12 mouse cellular contexts compared by ENCODE assay signal in genomic region chr13:54884709-54885460, GRCm38 (mm10).
DNase-seq lines count a peak whose midpoint lies in the region; ATAC-seq lines count a peak whose summit lies in the region.
"Had no signal": no experiment of that assay in that cellular context is flagged by ENCODE, and none has a peak within 500 bp of the region (broad histone marks: within the 10 kb centered on the region; RNA-seq: fewer than 3 reads in every experiment).

No protein-coding gene starts in this region.

- H3K4me2 ChIP-seq in neural tube, embryonic 11.5 days (ENCODE audit: low read depth): no peak overlapping the region
- no peak overlapping the region for H3K4me2 ChIP-seq in neural tube, embryonic 15.5 days
- no peak overlapping the region for H3K4me2 ChIP-seq in midbrain, embryonic 15.5 days
- H3K4me2 ChIP-seq: liver, embryonic 15.5 days had no signal

- no peaks in the 10 kb centered on the region for H3K36me3 ChIP-seq in neural tube, embryonic 11.5 days (ENCODE audit: control insufficient read depth, insufficient read depth, low read length)
- H3K36me3 ChIP-seq in neural tube, embryonic 15.5 days: no peaks in the 10 kb centered on the region
- H3K36me3 ChIP-seq in hindbrain, embryonic 10.5 days: no peaks in the 10 kb centered on the region
- no peaks in the 10 kb centered on the region for H3K36me3 ChIP-seq in midbrain, embryonic 15.5 days (replicated peaks)
- H3K36me3 ChIP-seq: liver, embryonic 15.5 days had no signal

- H3K27ac ChIP-seq in neural tube, embryonic 11.5 days (ENCODE audit: low read depth, low read length): no peak overlapping the region
- no peak overlapping the region for H3K27ac ChIP-seq in neural tube, embryonic 15.5 days (replicated peaks)
- H3K27ac ChIP-seq in hindbrain, embryonic 10.5 days: peak overlapping the region; percentile 50
- peak overlapping the region; percentile 74 for H3K27ac ChIP-seq in midbrain, embryonic 15.5 days
- H3K27ac ChIP-seq: liver, embryonic 15.5 days had no signal

- H3K9me3 ChIP-seq in neural tube, embryonic 11.5 days (ENCODE audit: control insufficient read depth, low read length): no peaks in the 10 kb centered on the region
- H3K9me3 ChIP-seq in neural tube, embryonic 15.5 days (replicated peaks): no peaks in the 10 kb centered on the region
- H3K9me3 ChIP-seq in hindbrain, embryonic 10.5 days: no peaks in the 10 kb centered on the region
- H3K9me3 ChIP-seq in midbrain, embryonic 15.5 days: no peaks in the 10 kb centered on the region
- H3K9me3 ChIP-seq: liver, embryonic 15.5 days had no signal

- H3K4me3 ChIP-seq in neural tube, embryonic 11.5 days (ENCODE audit: low read depth, low read length): no peak overlapping the region
- H3K4me3 ChIP-seq in neural tube, embryonic 15.5 days (replicated peaks): no peak overlapping the region
- H3K4me3 ChIP-seq in hindbrain, embryonic 10.5 days: no peak overlapping the region
- H3K4me3 ChIP-seq in midbrain, embryonic 15.5 days: no peak overlapping the region
- H3K4me3 ChIP-seq: liver, embryonic 15.5 days had no signal

- no peaks in the 10 kb centered on the region for H3K27me3 ChIP-seq in neural tube, embryonic 11.5 days (ENCODE audit: control insufficient read depth, insufficient read depth, low read length)
- no peaks in the 10 kb centered on the region for H3K27me3 ChIP-seq in neural tube, embryonic 15.5 days (replicated peaks)
- H3K27me3 ChIP-seq in hindbrain, embryonic 10.5 days (ENCODE audit: insufficient read depth, poor library complexity, severe bottlenecking): peaks cover 31% of the 10 kb centered on the region
- H3K27me3 ChIP-seq in midbrain, embryonic 15.5 days (replicated peaks): no peaks in the 10 kb centered on the region

- WGBS in neural tube, embryonic 11.5 days: 53% methylated on average over 14 of the region's 14 CpGs
- 25% methylated on average over 14 of the region's 14 CpGs for WGBS in neural tube, embryonic 15.5 days
- 66% methylated on average over 14 of the region's 14 CpGs for WGBS in hindbrain, embryonic 10.5 days
- 32% methylated on average over 14 of the region's 14 CpGs for whole genome bisulfite sequencing in midbrain, embryonic 15.5 days

- peak; percentile 36 for DNase-seq in neural tube, embryonic 11.5 days (ENCODE audit: low spot score)
- DNase-seq in cerebellum, adult 9-11 months: peak; percentile 77
- no peak for DNase-seq in hindbrain, embryonic 10.5 days (ENCODE audit: low spot score)
- DNase-seq in gastrocnemius, adult 8-10 months (ENCODE audit: low spot score in 2 of 2): no peak
- no peak for DNase-seq in thymus, postnatal 14 days
- DNase-seq: gastrocnemius, postnatal 36 days; thymus, adult 2 months had no signal

- peaks cover 9% of the 10 kb centered on the region; the same call in 1 of the 2 replicates for H3K4me1 ChIP-seq in neural tube, embryonic 11.5 days (ENCODE audit: control insufficient read depth, insufficient read depth, low read length)
- peaks cover 45% of the 10 kb centered on the region for H3K4me1 ChIP-seq in neural tube, embryonic 15.5 days
- H3K4me1 ChIP-seq in hindbrain, embryonic 10.5 days (replicated peaks): peaks cover 52% of the 10 kb centered on the region
- peaks cover 59% of the 10 kb centered on the region for H3K4me1 ChIP-seq in midbrain, embryonic 15.5 days
- H3K4me1 ChIP-seq: liver, embryonic 15.5 days had no signal

- peak; percentile 50; the same call in 1 of the 2 replicates for ATAC-seq in neural tube, embryonic 11.5 days (ENCODE audit: insufficient read depth, low FRiP score, low TSS enrichment)
- no peak for ATAC-seq in neural tube, embryonic 15.5 days (ENCODE audit: low FRiP score)
- ATAC-seq in midbrain, embryonic 15.5 days (replicated peaks): no peak; the same call in 1 of the 2 replicates
- ATAC-seq in CD4-positive, CD25-positive, alpha-beta regulatory T cell, adult 4 months: no peak
- ATAC-seq: intestine, postnatal 0 days had no signal

- no peak overlapping the region for H3K9ac ChIP-seq in neural tube, embryonic 11.5 days (ENCODE audit: low read length)
- H3K9ac ChIP-seq in neural tube, embryonic 15.5 days (replicated peaks): no peak overlapping the region
- no peak overlapping the region for H3K9ac ChIP-seq in midbrain, embryonic 15.5 days
- H3K9ac ChIP-seq: liver, embryonic 15.5 days had no signal

Comparison
In these comparisons a context has a peak if more than half of its experiments do, and no peak if none do; other contexts are left out.
1. DNase-seq: peak in neural tube, embryonic 11.5 days (single experiment) and cerebellum, adult 9-11 months (single experiment); none in hindbrain, embryonic 10.5 days (single experiment), gastrocnemius, adult 8-10 months (0 of 2) and thymus, postnatal 14 days (single experiment).
2. H3K27ac ChIP-seq: peak in hindbrain, embryonic 10.5 days (single experiment) and midbrain, embryonic 15.5 days (single experiment); none in neural tube, embryonic 11.5 days (single experiment) and neural tube, embryonic 15.5 days (single experiment).